ENCODE assay signal across 14 mouse cellular contexts in genomic region chr10:84338752-84339151, GRCm38 (mm10).
DNase-seq lines count a peak whose midpoint lies in the region; ATAC-seq and TF ChIP-seq lines count a peak whose summit lies in the region.
"Had no signal": no experiment of that assay in that cellular context is flagged by ENCODE, and none has a peak within 500 bp of the region (broad histone marks: within the 10 kb centered on the region; RNA-seq: fewer than 3 reads in every experiment).

No protein-coding gene starts in this region.

- H3K36me3 ChIP-seq in forebrain, embryonic 13.5 days (ENCODE audit: poor library complexity, severe bottlenecking) = no peaks in the 10 kb centered on the region
- H3K36me3 ChIP-seq: embryonic facial prominence, embryonic 13.5 days; limb, embryonic 12.5 days; midbrain, embryonic 15.5 days had no signal

- H3K4me1 ChIP-seq in lung, adult 2 months (ENCODE audit: control insufficient read depth, insufficient read depth, low read length) = peaks cover 9% of the 10 kb centered on the region
- no peaks in the 10 kb centered on the region for H3K4me1 ChIP-seq in forebrain, embryonic 13.5 days
- H3K4me1 ChIP-seq: embryonic facial prominence, embryonic 13.5 days; limb, embryonic 12.5 days; midbrain, embryonic 15.5 days had no signal

- WGBS in lung, adult 2 months = 51% methylated on average over 3 of the region's 3 CpGs
- 88% methylated on average over 3 of the region's 3 CpGs for WGBS in forebrain, embryonic 13.5 days

- no peak overlapping the region for H3K4me2 ChIP-seq in forebrain, embryonic 13.5 days
- H3K4me2 ChIP-seq: embryonic facial prominence, embryonic 13.5 days; hindbrain, embryonic 14.5 days; limb, embryonic 12.5 days; midbrain, embryonic 15.5 days had no signal

- H3K9me3 ChIP-seq in forebrain, embryonic 13.5 days (replicated peaks) = no peaks in the 10 kb centered on the region
- H3K9me3 ChIP-seq: embryonic facial prominence, embryonic 13.5 days; midbrain, embryonic 15.5 days had no signal

- peak; percentile 97 for DNase-seq in heart, adult 11 months
- no peak for DNase-seq in heart, postnatal 14 days
- peak; percentile 20 to 56 for DNase-seq in lung, adult 18-20 months
- no peak for DNase-seq in lung, adult 2 months
- peak; percentile 26 for DNase-seq in gonadal fat pad, adult 2 months (ENCODE audit: low read depth)
- peak; percentile 46 for DNase-seq in skeletal muscle tissue, adult 2 months (ENCODE audit: low read depth, low spot score)
- DNase-seq in kidney, adult 18-20 months = no peak
- DNase-seq: cerebellum, adult 11-12 months had no signal

- TF ChIP-seq CTCF in lung, adult 2 months (IDR thresholded peaks at IDR 0.05; ENCODE audit: insufficient read depth, low read length) = no peak

- intact Hi-C loops in heart, postnatal 14 days (cut with DNase I) = no loop called here

- no peak for TF ChIP-seq POLR2A in lung, adult 2 months (IDR thresholded peaks at IDR 0.05; ENCODE audit: borderline replicate concordance, extremely low read depth, low read depth, low read length)

- H3K27me3 ChIP-seq in forebrain, embryonic 13.5 days = no peaks in the 10 kb centered on the region
- H3K27me3 ChIP-seq: embryonic facial prominence, embryonic 13.5 days; limb, embryonic 12.5 days; midbrain, embryonic 15.5 days had no signal

- no peak for ATAC-seq in forebrain, embryonic 13.5 days
- ATAC-seq: midbrain, embryonic 15.5 days had no signal

- no peak overlapping the region for H3K27ac ChIP-seq in forebrain, embryonic 13.5 days
- H3K27ac ChIP-seq: embryonic facial prominence, embryonic 13.5 days; hindbrain, embryonic 14.5 days; limb, embryonic 12.5 days; midbrain, embryonic 15.5 days; stomach, postnatal 0 days had no signal

- H3K9ac ChIP-seq in forebrain, embryonic 13.5 days = no peak overlapping the region
- H3K9ac ChIP-seq: embryonic facial prominence, embryonic 13.5 days; hindbrain, embryonic 14.5 days; limb, embryonic 12.5 days; midbrain, embryonic 15.5 days had no signal

- H3K4me3 ChIP-seq in lung, adult 2 months (replicated peaks; ENCODE audit: extremely low read depth, low read depth, low read length) = no peak overlapping the region
- no peak overlapping the region for H3K4me3 ChIP-seq in forebrain, embryonic 13.5 days
- H3K4me3 ChIP-seq: embryonic facial prominence, embryonic 13.5 days; limb, embryonic 12.5 days; midbrain, embryonic 15.5 days had no signal

Comparison
In these comparisons a context has a peak if more than half of its experiments do, and no peak if none do; other contexts are left out.
1. DNase-seq: peak in heart, adult 11 months (single experiment), lung, adult 18-20 months (2 of 2), gonadal fat pad, adult 2 months (single experiment) and skeletal muscle tissue, adult 2 months (single experiment); none in heart, postnatal 14 days (0 of 2), lung, adult 2 months (single experiment) and kidney, adult 18-20 months (single experiment).